Mouse (Mus musculus) intestine, postnatal 0 days (tissue): Measurements from ENCODE around the gene Med12l. TPM values are rescaled to one million over a fixed set of nuclear protein-coding genes. Genes with fewer than 3 reads are reported as not detected.

Source experiments
- ATAC-seq: fragments of 200-750 bp; cut with Nextera tagmentation; 2 replicates; pipeline ENCODE4 v1.8.0; 2017; ENCODE audit warnings: mild to moderate bottlenecking, moderate TSS enrichment, moderate library complexity
- H3K27ac ChIP-seq: fragments of 300-500 bp; sonication (generic); 2 replicates; pipeline ENCODE4 v1.5.1; 2014; ENCODE audit warnings: mild to moderate bottlenecking, low read depth, low read length, moderate library complexity
- H3K27me3 ChIP-seq: fragments of 300-500 bp; sonication (generic); replicated peaks from 2 replicates; pipeline ENCODE4 v1.6.1; 2014; ENCODE audit warnings: low read length, mixed read lengths; ENCODE audit not compliant: control insufficient read depth, insufficient read depth
- H3K36me3 ChIP-seq: fragments of 300-500 bp; sonication (generic); 2 replicates; pipeline ENCODE4 v1.6.1; 2014; ENCODE audit warnings: mild to moderate bottlenecking, moderate library complexity; ENCODE audit not compliant: control insufficient read depth, insufficient read depth
- H3K4me1 ChIP-seq: fragments of 300-500 bp; sonication (generic); replicated peaks from 2 replicates; pipeline ENCODE4 v1.6.1; 2014; ENCODE audit warnings: antibody characterized with exemption, low read length, mixed read lengths; ENCODE audit not compliant: control insufficient read depth, insufficient read depth
- H3K4me2 ChIP-seq: fragments of 300-500 bp; sonication (generic); replicated peaks from 2 replicates; pipeline ENCODE4 v1.6.1; 2014; ENCODE audit warnings: low read depth, mild to moderate bottlenecking, moderate library complexity
- H3K4me3 ChIP-seq: fragments of 300-500 bp; sonication (generic); 2 replicates; pipeline ENCODE4 v1.5.1; 2014; ENCODE audit warnings: low read depth, low read length
- H3K9ac ChIP-seq: fragments of 300-500 bp; sonication (generic); 2 replicates; pipeline ENCODE4 v1.6.1; 2014; ENCODE audit warnings: mild to moderate bottlenecking, low read depth, low read length
- H3K9me3 ChIP-seq: fragments of 300-500 bp; sonication (generic); 2 replicates; pipeline ENCODE4 v1.6.1; 2016; ENCODE audit warnings: mixed run types; ENCODE audit not compliant: control insufficient read depth
- CTCF ChIP-seq: sonication (generic); IDR thresholded peaks from 2 replicates; pipeline ENCODE4 v1.5.1; 2016; ENCODE audit warnings: low read depth, mild to moderate bottlenecking, control low read depth, antibody characterized with exemption, moderate library complexity
- WGBS: fragments of 180-500 bp; shearing (Covaris S2); extraction: QIAGEN DNeasy Blood & Tissue Kit; methylation state at CpG from one replicate; pipeline ENCODE4 v1.1.7; 2014; 5-methylcytosine and 5-hydroxymethylcytosine counted together
- polyA plus RNA-seq: library from polyadenylated mRNA; unstranded; fragments of >200 nt; fragmentation: Nextera tagmentation; extraction: Ambion mirVana; gene quantifications from 2 replicates; pipeline ENCODE4 v1.2.1, GENCODE M21; 2015

The Med12l gene
- polyA plus RNA-seq, 1 experiment from 2014 or later = 0.42 TPM

DNA sequence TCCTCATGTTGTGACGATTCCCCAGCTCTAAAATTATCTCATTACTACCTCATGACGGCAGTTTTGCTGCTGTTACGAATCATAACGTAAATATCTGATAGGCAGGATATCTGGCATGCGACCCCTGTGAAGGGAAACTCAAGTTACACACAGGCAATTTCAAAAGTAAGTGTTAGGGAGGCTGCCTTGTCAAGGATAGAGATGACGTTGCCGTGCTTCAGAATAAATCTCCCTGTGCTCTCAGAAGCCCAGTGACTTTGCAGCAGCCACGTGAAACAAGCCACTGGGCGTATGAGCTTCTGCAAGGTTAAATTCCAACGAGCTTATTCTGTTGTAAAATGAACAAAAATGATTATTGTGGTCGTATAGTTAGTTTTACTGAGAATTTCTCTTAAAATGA, 73.0 kb downstream of the Med12l start:
- Histone ChIP-seq H3K36me3 (no peaks in the 10 kb centered on the region), H3K27ac (no peak overlapping the region), H3K4me2 (no peak overlapping the region), H3K9ac (no peak overlapping the region), H3K4me3 (no peak overlapping the region), H3K9me3 (no peaks in the 10 kb centered on the region), H3K4me1 (0 out of 2 replicates have a peak, but pooled peaks cover 3% of the 10 kb centered on the region), H3K27me3 (no peaks in the 10 kb centered on the region)
- 62% methylated on average over 11 of the region's 11 CpGs for WGBS
- no peak for ATAC-seq
- no peak for TF ChIP-seq CTCF

DNA sequence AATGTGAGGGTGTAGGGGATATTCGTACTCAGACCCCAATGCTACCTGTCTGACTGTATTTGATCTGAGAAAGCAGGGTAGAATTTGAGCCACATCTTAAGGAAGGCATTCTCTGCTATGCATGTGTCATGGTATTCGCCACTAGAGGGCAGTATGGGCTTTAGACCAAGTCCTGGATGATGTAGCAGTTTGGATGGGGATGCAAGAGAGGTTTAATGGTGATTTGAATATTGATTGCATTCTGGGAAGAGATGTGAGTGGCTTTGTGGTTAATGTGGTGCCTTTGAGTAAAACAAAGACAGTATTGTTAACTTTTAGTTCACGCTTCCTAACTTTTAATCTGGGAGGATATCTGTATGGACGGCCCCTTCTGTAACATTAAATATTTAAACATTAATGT, 73.7 kb downstream of the Med12l start:
- H3K4me3 ChIP-seq = no peak overlapping the region
- H3K27me3 ChIP-seq = no peaks in the 10 kb centered on the region
- no peaks in the 10 kb centered on the region for H3K9me3 ChIP-seq
- no peaks in the 10 kb centered on the region for H3K36me3 ChIP-seq
- no peak for ATAC-seq
- H3K9ac ChIP-seq = no peak overlapping the region
- peak; percentile 88 for TF ChIP-seq CTCF
- 48% methylated on average over 4 of the region's 4 CpGs for WGBS
- no peak overlapping the region for H3K27ac ChIP-seq
- 0 out of 2 replicates have a peak, but pooled peaks cover 3% of the 10 kb centered on the region for H3K4me1 ChIP-seq
- H3K4me2 ChIP-seq = no peak overlapping the region

DNA sequence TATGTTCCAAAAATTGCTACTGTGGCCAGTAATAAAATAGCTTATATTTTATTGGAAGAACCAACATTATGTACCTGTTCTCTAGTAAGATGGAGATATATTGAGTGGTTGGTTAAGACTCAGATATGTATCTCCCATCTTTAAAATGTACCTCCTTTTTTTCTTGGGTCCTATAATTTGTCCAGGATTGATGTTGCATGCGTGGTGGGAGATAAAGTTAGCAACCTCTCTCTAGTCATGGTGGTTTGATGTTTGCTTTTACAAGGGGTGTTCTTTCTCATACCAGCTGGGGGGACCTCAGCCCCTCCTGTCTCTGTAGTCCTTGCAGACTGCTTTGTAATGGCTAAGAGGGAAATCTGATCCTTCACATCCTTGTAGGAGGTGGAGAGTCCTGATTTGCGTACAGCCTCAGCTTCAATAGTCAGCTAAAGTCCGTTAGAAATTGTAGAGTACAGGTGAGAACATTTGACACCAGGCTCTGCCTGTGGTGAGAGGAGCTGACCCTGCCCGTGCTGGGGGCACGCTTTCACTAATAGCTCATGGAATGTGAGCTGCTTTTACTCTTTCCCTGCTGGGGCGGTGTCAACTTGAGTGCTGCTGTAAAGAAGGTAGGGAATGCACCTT, 74.8 kb downstream of the Med12l start:
- WGBS = 40% methylated on average over 6 of the region's 6 CpGs
- ATAC-seq = no peak
- H3K4me1 ChIP-seq = 0 out of 2 replicates have a peak, but pooled peaks cover 3% of the 10 kb centered on the region
- no peak overlapping the region for H3K4me3 ChIP-seq
- H3K4me2 ChIP-seq = 0 out of 2 replicates have a peak overlapping the region, but pooled peaks have one; percentile 9
- no peaks in the 10 kb centered on the region for H3K27me3 ChIP-seq
- H3K9ac ChIP-seq = no peak overlapping the region
- no peaks in the 10 kb centered on the region for H3K36me3 ChIP-seq
- H3K9me3 ChIP-seq = no peaks in the 10 kb centered on the region
- no peak for TF ChIP-seq CTCF
- H3K27ac ChIP-seq = no peak overlapping the region

DNA sequence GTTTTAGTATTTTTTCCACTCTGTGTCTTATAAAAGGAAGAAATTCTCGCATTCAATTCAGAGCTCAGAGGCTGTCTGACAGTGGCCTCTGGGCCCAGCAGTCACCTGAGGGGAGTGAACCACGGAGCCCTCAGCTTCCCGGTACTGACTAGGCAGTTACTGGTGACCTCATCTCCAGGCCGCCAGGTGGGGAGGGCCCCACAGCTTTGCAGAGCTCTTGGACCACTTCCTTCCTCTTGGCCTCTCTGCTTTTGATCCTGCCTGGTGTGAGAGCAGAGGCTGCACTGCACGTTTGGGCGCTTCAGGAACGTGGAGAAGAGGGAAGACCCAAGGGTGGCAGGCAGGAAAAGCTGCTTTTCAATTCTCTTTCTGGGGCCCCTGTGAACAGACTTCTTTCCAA, 75.3 kb downstream of the Med12l start:
- Histone ChIP-seq H3K27ac (no peak overlapping the region), H3K4me2 (0 out of 2 replicates have a peak overlapping the region, but pooled peaks have one; percentile 9), H3K4me1 (0 out of 2 replicates have a peak, but pooled peaks cover 3% of the 10 kb centered on the region), H3K4me3 (no peak overlapping the region), H3K27me3 (no peaks in the 10 kb centered on the region), H3K9ac (no peak overlapping the region), H3K9me3 (no peaks in the 10 kb centered on the region), H3K36me3 (no peaks in the 10 kb centered on the region)
- peak; percentile 92 for ATAC-seq
- TF ChIP-seq CTCF = no peak
- WGBS = 17% methylated on average over 7 of the region's 7 CpGs

DNA sequence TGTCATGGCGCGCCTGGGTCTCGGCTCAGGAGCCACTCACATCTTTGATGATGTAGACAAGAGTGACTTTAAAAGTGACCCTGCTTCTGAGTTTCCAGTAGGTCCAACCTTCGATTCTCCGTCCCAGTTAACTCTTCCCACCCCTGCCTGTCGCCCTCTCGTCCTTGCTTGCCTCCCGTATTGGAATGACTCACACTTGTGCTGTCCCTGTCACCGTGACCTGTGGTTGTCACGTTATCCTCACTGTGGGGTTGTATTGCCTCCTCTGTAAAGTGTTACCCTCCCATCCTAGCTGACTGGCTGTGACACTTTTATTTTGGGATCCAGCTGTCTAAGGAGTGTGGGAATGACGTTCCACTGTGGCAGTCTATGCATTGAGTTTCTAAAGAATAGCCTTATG, 87.1 kb downstream of the Med12l start:
- TF ChIP-seq CTCF = no peak
- Histone ChIP-seq H3K4me1 (no peaks in the 10 kb centered on the region), H3K9me3 (no peaks in the 10 kb centered on the region), H3K9ac (no peak overlapping the region), H3K27ac (no peak overlapping the region), H3K4me3 (no peak overlapping the region), H3K36me3 (no peaks in the 10 kb centered on the region), H3K27me3 (no peaks in the 10 kb centered on the region), H3K4me2 (no peak overlapping the region)
- WGBS = 77% methylated on average over 11 of the region's 11 CpGs
- no peak for ATAC-seq

DNA sequence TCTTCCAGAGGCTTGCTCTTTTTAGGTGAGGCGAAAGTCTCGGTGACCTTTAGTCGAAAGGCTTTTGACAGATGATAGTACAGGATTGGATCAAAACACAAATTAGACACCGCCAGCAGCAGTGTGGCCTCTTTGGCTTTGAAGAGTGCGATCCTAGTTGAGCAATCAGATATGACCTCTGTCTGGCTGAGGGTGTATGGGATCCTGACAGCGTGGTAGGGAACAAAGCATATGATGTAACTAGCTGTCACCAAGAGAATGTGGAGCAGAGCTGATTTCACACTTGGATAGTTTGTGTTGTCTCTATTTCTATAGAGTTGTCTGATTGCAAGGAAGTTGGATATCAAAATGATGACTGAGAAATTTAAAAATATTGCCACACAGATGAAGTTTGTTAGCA, 91.8 kb downstream of the Med12l start:
- H3K4me2 ChIP-seq = no peak overlapping the region

More for the DNA sequence above, 91.8 kb downstream of the Med12l start:
- H3K27ac ChIP-seq = no peak overlapping the region
- no peaks in the 10 kb centered on the region for H3K9me3 ChIP-seq
- no peak overlapping the region for H3K4me3 ChIP-seq
- H3K9ac ChIP-seq = no peak overlapping the region
- no peaks in the 10 kb centered on the region for H3K27me3 ChIP-seq
- H3K4me1 ChIP-seq = no peaks in the 10 kb centered on the region
- no peaks in the 10 kb centered on the region for H3K36me3 ChIP-seq
- TF ChIP-seq CTCF = no peak
- WGBS = 83% methylated on average over 6 of the region's 6 CpGs
- ATAC-seq = no peak
